Mouse (Mus musculus) cerebellum, adult 9-11 months (tissue): Measurements from ENCODE around the gene Tpst1.
A peak's percentile ranks its signal among the peaks of the same experiment; 100 is the strongest.

ENCODE experiments used
- DNase-seq: peaks from one replicate; pipeline ENCODE4 v3.0.0; 2022

Tpst1 gene

DNA sequence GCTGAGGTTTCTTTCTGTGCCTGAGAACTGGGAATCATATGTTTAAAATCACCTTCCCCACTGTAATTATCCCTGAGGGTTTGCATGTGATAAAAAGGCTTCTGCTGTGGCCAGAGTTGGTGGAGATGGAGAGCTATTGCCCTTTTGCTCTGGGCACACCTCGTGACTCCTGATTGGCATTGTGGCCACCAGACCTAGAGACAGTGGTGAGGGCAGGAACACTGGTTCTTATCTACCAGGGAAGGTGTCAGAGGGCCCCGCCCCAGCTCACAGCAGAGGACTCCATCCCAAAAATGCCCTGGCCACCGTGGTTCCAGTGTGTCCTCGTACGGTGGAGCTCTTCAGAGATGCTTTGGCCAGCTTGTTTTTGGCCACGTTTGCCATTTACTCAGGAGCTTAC lies 20.2 kb upstream of the Tpst1 start:
- DNase-seq, result no peak

DNA sequence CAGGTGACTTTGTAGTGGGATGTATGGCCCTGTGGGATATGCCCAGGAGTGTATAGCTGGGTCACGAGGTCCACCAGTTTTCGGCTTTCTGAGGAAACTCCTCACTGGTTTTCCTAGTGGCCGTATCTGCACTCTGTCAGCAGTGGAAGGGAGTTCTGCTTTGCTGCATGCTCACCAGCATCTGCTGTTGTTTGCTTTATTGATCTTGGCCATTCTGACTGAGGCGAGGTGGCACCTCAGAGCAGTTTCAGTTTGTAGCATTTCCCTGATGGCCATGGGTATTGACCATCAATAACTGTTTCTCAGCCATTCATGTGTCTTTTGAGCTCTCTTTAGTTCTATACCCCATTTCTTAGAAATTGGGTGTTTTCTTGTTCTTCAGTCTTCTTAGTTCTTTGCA lies 17.4 kb upstream of the Tpst1 start:
- DNase-seq, result no peak

DNA sequence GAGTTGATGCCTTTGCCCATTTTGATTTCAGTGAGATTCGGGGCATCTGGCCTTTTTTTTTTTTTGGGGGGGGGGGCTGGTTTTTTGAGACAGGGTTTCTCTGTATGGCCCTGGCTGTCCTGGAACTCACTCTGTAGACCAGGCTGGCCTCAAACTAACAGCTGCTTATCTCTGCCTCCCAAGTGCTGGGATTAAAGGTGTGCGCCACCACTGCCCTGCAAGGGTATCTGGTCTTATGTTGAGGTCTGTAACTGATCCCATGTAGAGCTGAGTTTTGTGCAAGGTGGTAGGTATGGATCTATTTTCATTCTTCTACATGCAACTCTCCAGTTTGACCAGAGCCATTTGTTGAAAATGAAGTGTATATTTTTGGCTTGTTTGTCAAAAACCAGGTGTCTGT lies 16.8 kb upstream of the Tpst1 start:
- no peak for DNase-seq

DNA sequence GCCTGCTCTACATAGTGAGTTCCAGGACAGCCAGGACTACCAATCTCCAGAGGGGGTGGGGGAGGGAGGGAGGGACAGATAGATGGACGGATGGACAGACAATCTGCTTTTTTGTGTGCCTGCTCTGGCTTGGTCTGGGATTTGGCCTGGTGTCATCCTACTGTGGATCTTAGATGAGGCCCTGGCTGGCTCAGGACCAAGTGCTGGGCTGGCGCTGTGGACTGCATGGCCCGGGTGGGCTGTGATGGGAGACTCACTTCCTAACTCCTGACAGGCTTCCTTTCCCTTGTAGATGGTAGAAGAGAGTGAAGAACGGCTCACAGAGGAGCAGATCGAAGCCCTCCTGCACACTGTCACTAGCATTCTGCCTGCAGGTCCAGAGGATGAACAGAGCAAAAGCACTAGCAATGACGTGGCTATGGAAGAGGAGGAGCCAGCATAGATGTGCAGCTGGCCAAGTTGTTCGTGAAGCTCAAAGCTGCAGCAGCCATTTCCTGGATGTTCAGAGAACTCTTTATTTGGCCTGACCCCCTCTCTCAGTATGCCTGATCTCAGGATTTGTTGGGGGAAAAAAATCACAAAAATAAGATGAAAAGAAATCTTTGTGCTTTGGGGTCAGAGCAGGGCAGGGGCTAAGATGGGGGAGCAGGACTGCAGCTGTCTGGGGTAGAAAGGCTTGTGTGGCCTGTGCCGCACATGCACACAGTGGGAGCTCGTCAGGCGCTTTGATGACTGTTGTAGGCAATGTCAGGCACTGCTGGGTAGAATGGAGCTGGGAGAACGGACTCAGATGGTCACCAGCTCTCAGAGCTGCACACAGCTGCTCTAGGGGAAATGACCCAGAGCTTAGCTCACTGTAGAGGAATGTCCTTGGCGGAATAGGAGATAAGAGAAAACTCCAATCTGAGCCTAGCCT lies 13.5 kb upstream of the Tpst1 start:
- no peak for DNase-seq

DNA sequence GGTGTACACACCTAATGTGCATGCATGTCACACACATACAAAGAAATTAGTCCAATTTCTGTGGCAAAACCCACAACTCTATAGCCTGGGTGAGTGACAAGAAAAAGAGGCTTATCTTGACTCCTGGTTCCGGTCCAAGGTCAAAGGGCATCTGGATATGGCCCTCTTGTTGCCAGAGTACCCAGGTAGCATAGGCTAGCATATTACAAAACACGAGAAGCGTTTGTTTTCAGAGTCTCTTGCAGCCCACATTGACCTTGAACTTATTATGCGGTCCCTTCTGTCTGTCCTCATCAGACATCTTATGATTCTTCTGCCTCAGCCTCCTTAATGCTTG lies 12.8 kb upstream of the Tpst1 start:
- no peak for DNase-seq

DNA sequence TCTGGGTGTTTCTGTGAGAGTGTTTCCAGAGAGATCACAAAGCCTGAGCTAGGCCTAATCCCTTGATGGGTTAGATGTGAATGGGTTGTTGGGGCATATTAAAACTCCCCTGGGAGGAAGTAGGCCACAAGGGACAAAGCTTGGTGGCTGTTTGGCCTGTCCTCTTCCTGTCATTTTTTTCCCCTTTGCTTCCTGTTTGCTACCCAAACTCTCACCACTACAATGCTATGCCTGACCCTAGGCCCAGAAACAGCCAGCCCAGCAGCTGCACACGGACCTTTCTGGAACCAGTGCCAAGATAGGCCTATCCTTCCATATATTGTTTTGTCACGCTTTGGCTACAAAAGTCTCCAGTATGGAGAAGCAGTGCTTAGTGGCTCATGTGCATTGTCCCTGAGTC lies 11.0 kb upstream of the Tpst1 start:
- DNase-seq, result no peak

DNA sequence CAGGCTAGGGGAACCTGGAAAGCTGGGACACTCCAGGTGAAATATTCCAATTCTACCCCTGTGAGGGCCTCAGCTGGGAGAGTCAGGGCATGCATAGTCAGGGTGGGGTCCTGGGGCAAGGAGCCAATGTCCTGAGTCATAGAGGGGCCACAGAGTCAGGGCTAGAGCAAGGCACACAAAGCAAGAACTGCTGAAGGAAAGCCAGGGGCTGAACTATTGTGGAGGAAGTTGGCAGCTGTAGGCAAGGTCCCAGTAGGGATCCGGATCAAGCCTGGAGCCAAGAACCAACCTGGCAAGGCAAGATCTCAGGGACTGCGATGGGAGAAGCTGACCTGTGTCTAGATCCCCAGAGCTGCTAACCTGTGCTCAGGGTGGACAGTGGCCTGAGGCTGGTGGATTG lies 9.4 kb upstream of the Tpst1 start:
- DNase-seq, result peak; percentile 83

DNA sequence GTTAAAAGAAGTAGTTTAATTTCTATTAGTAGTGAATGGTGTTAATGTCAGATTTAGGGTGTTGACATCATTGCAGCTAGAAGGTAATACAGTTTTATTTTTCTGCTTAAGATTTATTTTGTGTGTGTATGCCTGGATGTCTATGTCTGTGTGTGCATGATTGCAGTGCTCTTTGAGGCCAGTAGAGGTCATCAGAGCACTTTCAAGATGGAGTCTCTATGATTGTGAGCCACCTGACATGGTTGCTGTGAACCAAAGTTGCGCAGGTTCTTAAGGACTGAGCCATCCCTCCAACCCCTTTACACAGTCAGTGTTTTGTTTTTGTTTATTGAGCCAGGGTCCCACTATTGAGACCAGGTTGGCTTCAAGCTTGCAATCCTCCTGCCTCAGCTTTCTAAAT lies 7.5 kb upstream of the Tpst1 start:
- DNase-seq, result no peak

DNA sequence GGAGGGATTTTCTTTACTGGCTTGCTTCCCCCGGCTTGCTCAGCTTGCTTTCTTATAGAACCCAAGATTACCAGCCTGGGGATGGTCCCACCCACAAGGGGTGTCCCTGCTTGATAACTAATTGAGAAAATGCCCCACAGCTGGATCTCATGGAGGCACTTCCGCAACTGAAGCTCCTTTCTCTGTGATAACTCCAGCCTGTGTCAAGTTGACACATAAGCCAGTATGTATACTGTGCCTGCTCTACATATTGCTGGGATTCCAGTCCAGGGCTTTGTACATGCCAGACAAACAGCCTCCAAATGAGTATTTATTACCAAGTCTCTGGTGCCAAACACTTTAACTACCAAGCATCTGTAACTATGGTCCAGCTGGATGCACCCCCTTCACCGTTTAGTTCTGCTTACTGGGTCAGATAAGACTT lies 5.3 kb upstream of the Tpst1 start:
- DNase-seq, result no peak

DNA sequence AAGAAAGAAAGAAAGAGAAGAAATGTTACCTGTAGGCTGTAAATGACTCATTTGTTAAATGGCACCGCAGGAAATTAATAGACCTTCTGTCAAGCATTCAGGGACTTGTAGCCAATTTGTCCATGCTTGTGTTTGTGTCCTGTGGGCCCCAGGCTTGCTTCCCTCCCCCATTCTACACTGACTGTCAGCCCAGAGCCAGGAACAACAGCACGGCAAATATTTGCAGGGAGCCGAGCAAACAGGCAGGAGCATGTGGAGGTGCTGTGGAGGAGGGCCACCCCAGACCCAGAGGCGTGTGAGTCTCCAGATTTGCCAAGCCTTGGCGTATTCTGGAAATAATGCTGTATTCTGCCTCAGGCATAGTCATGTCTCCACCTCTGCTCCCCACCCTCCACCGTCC lies 1.4 kb downstream of the Tpst1 start:
- peak; percentile 56 for DNase-seq

DNA sequence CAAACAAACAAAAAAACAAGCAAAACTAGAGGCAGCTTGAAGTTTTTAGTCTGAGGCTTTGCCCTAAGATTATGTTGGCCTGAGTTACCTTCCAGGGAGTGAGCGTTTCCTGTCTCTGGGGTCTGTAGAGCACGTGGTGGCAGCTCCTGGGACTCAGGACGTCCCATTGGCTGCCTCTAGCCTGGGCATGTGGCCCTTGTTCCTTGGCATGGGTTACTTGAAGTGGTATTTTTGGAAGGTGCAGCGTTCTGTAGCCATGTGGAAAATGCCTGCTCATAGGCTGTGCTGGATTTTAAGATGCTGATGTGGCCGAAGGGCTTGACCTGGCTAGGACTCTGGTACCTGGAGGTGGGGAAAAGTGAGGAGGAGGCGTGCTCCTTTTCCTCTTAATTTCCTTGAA lies 3.3 kb downstream of the Tpst1 start:
- no peak for DNase-seq

DNA sequence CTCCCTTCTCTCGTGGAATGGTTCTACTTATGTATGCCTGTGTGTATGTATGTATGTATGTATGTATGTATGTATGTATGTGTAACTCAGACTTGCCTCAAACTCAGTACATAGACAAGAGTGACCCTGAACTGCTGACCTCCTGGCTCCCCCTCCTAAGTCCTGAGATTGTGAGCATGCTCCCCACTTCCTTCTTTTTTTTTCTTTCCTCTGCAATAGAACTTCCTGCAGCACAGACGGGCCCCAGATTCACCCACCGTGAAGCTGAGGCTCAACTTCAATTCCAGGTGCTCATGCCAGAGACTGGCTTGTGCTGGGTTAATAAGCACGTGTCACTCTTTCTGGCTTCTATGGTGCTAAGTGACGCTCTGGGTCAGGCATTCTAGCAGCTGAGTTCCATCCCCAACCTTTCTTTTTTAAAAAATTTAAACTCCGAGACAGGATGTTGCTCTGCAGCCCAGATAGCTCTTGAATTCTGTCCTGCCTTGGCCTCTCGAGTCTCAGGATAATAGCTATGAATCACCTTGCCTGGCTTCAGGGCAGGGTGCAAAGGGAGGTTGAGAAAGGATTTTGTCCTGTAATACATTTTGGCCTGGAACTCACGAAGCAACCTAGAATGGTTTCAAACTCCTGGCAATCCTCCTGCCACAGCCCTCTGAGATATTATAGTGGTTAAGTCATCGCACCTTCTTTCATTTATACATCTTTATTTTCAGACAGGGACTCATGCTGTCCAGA lies 5.1 kb downstream of the Tpst1 start:
- no peak for DNase-seq

DNA sequence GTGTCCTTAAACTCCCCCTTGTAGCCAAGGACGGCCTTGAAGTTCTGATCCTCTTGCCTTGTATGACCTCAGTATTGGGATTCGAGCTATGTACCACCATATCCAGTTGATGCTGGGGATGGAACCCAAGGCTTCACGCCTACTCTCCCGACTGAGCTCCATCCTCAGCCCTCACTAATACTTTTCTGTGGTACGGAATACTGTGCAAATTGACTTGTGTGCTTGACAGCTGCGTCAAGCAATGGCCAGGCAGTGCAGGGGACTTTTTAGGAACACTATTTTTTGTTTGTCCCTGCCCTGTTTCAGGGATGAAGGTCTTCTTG lies 5.7 kb downstream of the Tpst1 start:
- no peak for DNase-seq

DNA sequence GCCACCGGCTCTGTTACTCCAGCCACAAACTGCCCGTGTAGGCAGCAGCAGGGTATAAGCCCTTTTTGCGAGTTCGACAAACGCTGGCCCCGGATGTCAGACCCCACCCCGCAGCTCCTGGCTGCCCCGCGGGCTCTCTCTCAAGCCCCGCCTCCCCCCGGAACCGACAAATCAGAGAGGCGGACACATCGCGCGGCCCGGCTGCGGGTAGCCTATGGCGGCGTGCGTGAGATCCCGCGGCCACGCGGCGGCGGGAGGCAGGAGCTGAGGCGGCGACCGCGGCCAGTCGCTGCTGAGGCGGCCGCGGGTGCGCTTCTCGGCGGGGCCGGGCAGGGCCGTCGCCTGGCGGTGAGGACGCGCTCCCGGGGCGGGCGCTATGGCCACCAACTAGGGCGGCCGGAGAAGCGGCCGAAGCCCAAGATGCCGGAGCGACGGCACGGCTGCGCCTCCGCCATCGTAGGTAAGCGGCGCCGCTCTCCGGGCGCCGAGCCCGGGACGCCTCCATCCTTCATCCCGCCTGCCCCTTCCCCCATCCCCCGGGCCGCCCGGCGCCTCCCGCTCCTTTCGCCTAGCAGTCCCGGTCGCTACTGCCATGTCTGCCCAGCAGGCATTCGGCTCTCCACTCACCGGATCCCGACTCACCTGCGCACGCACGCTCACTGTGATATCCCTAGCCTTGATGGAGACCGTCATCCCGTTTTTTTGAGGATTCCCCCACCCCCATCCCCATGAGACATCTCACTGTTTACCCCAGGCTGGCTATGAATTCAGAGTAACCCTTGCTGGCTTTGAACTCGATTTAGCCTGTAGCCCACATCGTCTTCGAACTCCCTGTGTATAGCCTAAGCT lies 6.3 kb downstream of the Tpst1 start:
- DNase-seq, result peak; percentile 95

DNA sequence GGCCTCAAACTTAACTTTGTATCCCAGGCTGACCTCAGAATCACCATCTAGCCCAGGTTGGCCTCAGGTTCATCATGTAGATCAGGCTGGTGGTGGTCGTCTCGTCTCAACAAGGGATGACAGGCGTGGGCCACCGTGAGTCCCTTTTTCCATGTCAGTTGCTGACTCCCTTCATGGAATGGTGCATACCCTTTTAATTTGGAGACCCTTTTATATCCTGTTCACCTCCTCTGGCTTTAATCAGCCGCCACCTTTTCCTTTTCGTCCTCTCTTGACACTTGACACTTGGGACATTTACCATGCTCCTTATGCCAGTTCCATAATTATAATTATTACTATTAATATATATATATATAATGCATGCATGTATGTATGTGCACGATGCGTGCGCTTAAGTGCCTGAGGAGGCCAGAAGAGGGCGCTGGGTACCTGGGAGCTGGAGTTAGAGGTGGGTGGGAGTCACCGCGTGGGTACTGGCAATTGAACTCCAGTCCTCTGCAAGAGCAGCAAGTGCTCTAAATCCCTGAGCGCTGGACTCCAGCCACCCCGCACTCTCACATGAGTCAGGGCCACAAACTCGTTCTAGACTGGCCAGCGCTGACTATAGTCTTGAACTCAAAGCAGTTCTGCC lies 7.0 kb downstream of the Tpst1 start:
- no peak for DNase-seq

DNA sequence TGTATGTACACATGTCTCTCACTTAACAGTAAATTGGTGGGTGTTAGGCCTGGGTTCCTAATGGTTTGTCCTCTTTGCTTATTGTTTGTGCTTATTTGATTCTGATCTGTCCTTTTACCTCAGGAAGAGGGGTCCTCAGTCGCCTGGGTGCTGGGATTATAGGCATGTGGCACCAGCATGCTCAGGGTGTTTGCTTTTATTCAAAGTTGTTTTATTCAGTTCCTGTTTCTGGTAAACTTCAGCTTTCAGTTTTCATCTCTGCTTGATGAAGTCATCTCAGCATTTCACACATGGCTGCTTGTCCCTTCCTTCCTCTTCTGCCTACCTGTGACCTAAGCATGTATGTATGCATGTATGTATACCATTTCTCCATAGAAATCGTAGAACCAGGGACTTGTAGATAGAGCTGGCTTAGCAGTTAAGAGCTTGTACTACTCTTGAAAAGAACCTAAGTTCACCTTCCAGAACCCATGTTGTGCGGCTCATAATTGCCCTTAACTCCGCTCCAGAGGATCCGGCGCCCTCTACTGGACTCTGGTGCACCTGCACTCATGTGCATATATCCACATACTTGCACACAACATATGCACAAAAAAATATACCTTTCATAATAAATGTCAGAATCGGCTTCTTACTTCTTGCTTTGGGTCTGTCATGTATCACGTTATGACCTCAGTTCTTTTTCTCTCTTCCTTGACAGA lies 8.2 kb downstream of the Tpst1 start:
- DNase-seq, result no peak

DNA sequence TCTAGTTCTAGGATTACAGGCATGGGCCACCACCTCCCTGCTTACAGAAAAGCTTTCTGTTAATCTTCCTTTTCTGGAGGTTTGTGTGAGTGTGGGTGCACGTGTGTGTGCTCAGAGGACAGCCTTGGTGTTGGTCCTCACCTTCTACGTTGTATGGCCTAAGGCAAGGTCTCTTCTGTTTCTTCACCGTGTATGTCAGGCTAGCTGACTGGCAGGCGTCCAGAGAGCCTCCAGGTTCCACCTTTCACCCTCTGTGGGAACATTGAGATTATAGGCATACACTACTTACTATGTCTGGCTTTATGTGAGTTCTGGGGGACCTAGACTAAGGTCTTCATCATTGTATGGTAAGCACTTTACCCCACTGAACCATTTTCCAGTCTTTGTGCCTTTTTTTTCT lies 9.3 kb downstream of the Tpst1 start:
- DNase-seq, result no peak

DNA sequence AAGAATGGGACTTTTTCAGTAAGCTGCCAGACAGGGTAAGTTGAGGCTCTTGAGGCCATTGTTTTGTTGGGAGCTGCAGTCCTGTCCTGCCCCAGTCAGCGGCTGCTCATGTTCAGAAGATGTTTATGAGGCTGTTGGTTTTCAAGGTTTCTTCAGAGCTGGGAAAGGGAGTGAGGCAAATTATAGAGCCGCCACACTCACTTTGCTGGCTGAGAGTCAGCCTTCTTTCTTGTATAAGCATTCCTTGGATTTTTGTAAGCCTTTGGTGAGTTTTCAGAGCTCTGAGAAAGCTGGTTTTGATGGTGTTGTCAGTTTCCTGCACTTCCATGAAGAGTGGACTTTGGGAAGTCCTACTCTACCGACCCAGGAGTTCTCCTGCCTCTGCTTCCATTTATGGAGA lies 11.1 kb downstream of the Tpst1 start:
- DNase-seq, result no peak

DNA sequence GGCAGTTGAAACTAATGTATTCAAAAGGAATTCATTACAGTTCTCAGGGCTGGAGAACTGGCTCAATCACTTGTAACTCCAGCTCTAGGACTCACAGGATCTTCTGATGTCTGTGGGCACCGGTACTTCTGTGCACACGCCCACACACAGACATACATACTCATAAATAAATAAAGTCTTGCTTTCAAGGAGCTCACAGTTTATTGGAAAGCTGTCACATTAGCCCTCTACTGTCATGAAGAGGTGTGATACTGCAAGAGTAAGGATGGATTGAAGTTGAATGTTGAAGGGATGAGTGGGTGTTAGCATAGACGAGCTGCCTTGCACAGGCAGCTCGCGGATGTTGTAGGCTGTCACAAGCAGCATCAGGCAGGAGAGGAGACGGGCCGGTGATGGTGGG lies 14.9 kb downstream of the Tpst1 start:
- no peak for DNase-seq

DNA sequence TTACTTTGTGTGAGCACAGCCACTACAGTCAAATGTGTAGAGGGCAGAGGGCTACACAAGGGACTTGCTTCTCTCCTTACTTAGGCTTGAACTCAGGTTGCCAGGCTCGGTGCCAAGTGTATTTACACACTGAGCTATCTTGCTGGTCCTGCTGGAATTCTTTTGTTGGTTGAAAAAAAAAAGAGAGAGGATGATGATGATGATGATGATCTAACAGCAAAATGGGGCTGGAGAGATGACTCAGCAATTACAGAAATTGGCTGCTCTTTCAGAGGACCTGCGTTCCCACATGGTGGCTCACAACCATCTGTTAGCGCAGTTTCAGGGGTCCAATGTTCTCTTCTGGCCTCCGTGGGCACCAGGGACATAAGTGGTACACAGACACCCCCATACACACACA lies 15.5 kb downstream of the Tpst1 start:
- DNase-seq, result no peak

DNA sequence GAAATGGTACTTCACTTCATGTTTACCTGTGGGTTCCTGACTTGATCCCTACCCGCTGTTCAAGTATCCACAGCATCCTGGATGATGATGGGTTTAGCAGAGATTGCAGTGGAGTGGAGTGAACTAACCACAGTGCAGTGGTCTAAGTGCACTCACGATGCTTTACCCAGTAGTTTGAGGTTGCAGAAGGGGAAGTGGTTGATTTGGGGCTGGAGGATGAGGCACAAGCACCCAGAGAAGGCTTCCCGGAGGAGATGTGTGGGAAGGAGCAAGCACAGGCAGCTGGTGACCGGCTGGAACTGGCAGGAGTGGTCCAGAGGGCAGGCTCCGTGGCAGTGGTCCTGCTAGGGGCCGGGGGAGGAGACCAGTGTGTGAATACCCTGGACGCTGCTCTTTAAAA lies 16.1 kb downstream of the Tpst1 start:
- no peak for DNase-seq

DNA sequence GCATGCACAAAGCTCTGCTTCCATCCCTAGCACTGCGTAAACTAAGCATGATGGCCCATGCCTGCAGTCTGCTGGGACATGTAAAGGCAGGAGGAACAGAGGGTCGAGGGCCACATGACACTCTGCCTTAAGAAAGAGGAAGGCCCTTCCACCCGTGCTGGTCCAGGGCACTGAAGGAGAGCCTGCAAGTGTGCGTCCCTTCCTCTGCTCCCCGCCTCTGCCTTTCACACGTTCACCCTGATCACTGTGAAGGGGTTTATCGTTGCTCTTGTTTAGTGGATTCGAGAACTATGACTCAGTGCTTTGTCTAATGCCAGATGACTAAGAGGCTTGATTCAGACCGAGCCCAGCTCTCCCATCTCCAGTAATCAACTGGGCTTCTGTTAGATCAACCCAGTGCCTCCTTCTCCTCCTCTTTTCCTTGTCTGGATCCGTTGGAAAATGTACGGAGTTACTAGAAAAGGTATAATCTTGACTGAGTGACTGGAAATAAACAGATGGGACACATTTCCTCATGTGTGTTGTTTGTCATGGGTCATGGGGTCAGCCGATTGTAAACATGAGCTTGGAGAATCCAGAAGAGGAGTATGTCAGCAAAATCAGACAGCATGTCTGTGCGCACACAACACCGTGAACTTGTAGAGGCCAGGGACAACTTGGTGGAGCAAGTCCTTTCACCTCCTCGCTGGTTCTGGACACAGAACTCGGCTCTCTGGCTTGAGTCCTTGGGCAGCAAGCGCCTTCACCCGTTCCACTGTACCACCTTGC lies 16.7 kb downstream of the Tpst1 start:
- DNase-seq, result no peak
